In genomic region chr10:39555740-39556139, GRCm38 (mm10) we compare ENCODE assay signal across 8 mouse cellular contexts. TPM values are rescaled to one million over a fixed set of nuclear protein-coding genes. Genes with fewer than 3 reads are reported as not detected.
DNase-seq lines count a peak whose midpoint lies in the region; ATAC-seq lines count a peak whose summit lies in the region.

No protein-coding gene starts in this region.

- peaks cover 97% of the 10 kb centered on the region for H3K4me1 ChIP-seq in forebrain, embryonic 10.5 days
- H3K4me1 ChIP-seq in forebrain, embryonic 16.5 days (replicated peaks; ENCODE audit: control insufficient read depth, insufficient read depth, low read length): peaks cover 49% of the 10 kb centered on the region
- peaks cover 85% of the 10 kb centered on the region for H3K4me1 ChIP-seq in forebrain, embryonic 13.5 days
- H3K4me1 ChIP-seq in limb, embryonic 13.5 days: peaks cover 84% of the 10 kb centered on the region
- H3K4me1 ChIP-seq in midbrain, embryonic 11.5 days (ENCODE audit: control insufficient read depth, insufficient read depth, low read length): peaks cover 47% of the 10 kb centered on the region

- no peaks in the 10 kb centered on the region for H3K27me3 ChIP-seq in forebrain, embryonic 10.5 days (ENCODE audit: poor library complexity, severe bottlenecking)
- H3K27me3 ChIP-seq in forebrain, embryonic 16.5 days (replicated peaks; ENCODE audit: control insufficient read depth, insufficient read depth, low read length): no peaks in the 10 kb centered on the region
- H3K27me3 ChIP-seq in forebrain, embryonic 13.5 days: no peaks in the 10 kb centered on the region
- H3K27me3 ChIP-seq in limb, embryonic 13.5 days: no peaks in the 10 kb centered on the region
- H3K27me3 ChIP-seq in midbrain, embryonic 11.5 days (ENCODE audit: control insufficient read depth, insufficient read depth, low read length): no peaks in the 10 kb centered on the region

- no peaks in the 10 kb centered on the region for H3K9me3 ChIP-seq in forebrain, embryonic 10.5 days
- no peaks in the 10 kb centered on the region for H3K9me3 ChIP-seq in forebrain, embryonic 16.5 days (ENCODE audit: control insufficient read depth, low read length)
- no peaks in the 10 kb centered on the region for H3K9me3 ChIP-seq in forebrain, embryonic 13.5 days (replicated peaks)
- no peaks in the 10 kb centered on the region for H3K9me3 ChIP-seq in limb, embryonic 13.5 days
- no peaks in the 10 kb centered on the region for H3K9me3 ChIP-seq in midbrain, embryonic 11.5 days (ENCODE audit: control insufficient read depth, low read length)

- 0 out of 2 replicates have a peak overlapping the region, but pooled peaks have one; percentile 6 for H3K4me3 ChIP-seq in forebrain, embryonic 10.5 days
- no peak overlapping the region for H3K4me3 ChIP-seq in forebrain, embryonic 16.5 days (replicated peaks; ENCODE audit: low read length)
- no peak overlapping the region for H3K4me3 ChIP-seq in forebrain, embryonic 13.5 days
- no peak overlapping the region for H3K4me3 ChIP-seq in limb, embryonic 13.5 days
- no peak overlapping the region for H3K4me3 ChIP-seq in midbrain, embryonic 11.5 days (ENCODE audit: low read depth, low read length)

- H3K27ac ChIP-seq in forebrain, embryonic 10.5 days: peak overlapping the region; percentile 81
- H3K27ac ChIP-seq in forebrain, embryonic 16.5 days (ENCODE audit: low read length): no peak overlapping the region
- peak overlapping the region; percentile 93 for H3K27ac ChIP-seq in forebrain, embryonic 13.5 days
- peak overlapping the region; percentile 64 for H3K27ac ChIP-seq in limb, embryonic 13.5 days
- H3K27ac ChIP-seq in midbrain, embryonic 11.5 days (ENCODE audit: low read depth, low read length): peak overlapping the region; percentile 26; the same call in 1 of the 2 replicates

- WGBS in forebrain, embryonic 10.5 days: 48% methylated on average over 5 of the region's 5 CpGs
- 52% methylated on average over 5 of the region's 5 CpGs for WGBS in forebrain, embryonic 16.5 days
- WGBS in forebrain, embryonic 13.5 days: 60% methylated on average over 5 of the region's 5 CpGs
- WGBS in limb, embryonic 13.5 days: 31% methylated on average over 5 of the region's 5 CpGs
- 52% methylated on average over 5 of the region's 5 CpGs for WGBS in midbrain, embryonic 11.5 days

- no peak for DNase-seq in forebrain, embryonic 10.5 days (ENCODE audit: extremely low spot score, low spot score)
- DNase-seq in midbrain, embryonic 11.5 days (ENCODE audit: low spot score, missing footprints): no peak
- no peak for DNase-seq in layer of hippocampus, postnatal 36 days

- no peak overlapping the region for H3K9ac ChIP-seq in forebrain, embryonic 16.5 days (replicated peaks; ENCODE audit: low read depth, low read length)
- H3K9ac ChIP-seq in forebrain, embryonic 13.5 days: 0 out of 2 replicates have a peak overlapping the region, but pooled peaks have one; percentile 41
- no peak overlapping the region for H3K9ac ChIP-seq in limb, embryonic 13.5 days
- H3K9ac ChIP-seq in midbrain, embryonic 11.5 days (ENCODE audit: low read length): no peak overlapping the region

- no peak overlapping the region for H3K4me2 ChIP-seq in forebrain, embryonic 16.5 days (ENCODE audit: low read length)
- H3K4me2 ChIP-seq in forebrain, embryonic 13.5 days: no peak overlapping the region
- peak overlapping the region; percentile 21; the same call in 1 of the 2 replicates for H3K4me2 ChIP-seq in limb, embryonic 13.5 days (replicated peaks)
- no peak overlapping the region for H3K4me2 ChIP-seq in midbrain, embryonic 11.5 days

- peaks cover 23% of the 10 kb centered on the region for H3K36me3 ChIP-seq in forebrain, embryonic 10.5 days (replicated peaks)
- no peaks in the 10 kb centered on the region for H3K36me3 ChIP-seq in forebrain, embryonic 16.5 days (ENCODE audit: control insufficient read depth, insufficient read depth)
- H3K36me3 ChIP-seq in forebrain, embryonic 13.5 days (ENCODE audit: poor library complexity, severe bottlenecking): peaks cover 18% of the 10 kb centered on the region
- H3K36me3 ChIP-seq in limb, embryonic 13.5 days: peaks cover 11% of the 10 kb centered on the region; the same call in 1 of the 2 replicates
- no peaks in the 10 kb centered on the region for H3K36me3 ChIP-seq in midbrain, embryonic 11.5 days (ENCODE audit: control insufficient read depth, insufficient read depth, low read length)

- ATAC-seq in forebrain, embryonic 16.5 days: no peak
- ATAC-seq in forebrain, embryonic 13.5 days: no peak
- no peak; the same call in 1 of the 2 replicates for ATAC-seq in limb, embryonic 13.5 days (ENCODE audit: low FRiP score, low read depth)
- ATAC-seq in midbrain, embryonic 11.5 days (ENCODE audit: low FRiP score): no peak
- ATAC-seq in CD4-positive, CD25-positive, alpha-beta regulatory T cell, adult 4 months: no peak
- no peak for ATAC-seq in granulocyte monocyte progenitor cell, adult 5-6 weeks (replicated peaks; ENCODE audit: poor library complexity, severe bottlenecking)

RNA-seq across cellular contexts. Expression of gene Traf3ip2, which starts 57.0 kb away (rescaled TPM):
- 10.3 and 11.7 TPM in 2 replicates for polyA plus RNA-seq in forebrain, embryonic 10.5 days (2016; fragmentation: Nextera tagmentation; extraction: Ambion mirVana)
- polyA plus RNA-seq in forebrain, embryonic 16.5 days (2015; fragmentation: Nextera tagmentation; extraction: Ambion mirVana): 6.3 and 6.9 TPM in 2 replicates
- polyA plus RNA-seq in forebrain, embryonic 13.5 days (2015; fragmentation: Nextera tagmentation; extraction: Ambion mirVana): 3.6 and 4.6 TPM in 2 replicates
- polyA plus RNA-seq in limb, embryonic 13.5 days (2015; fragmentation: Nextera tagmentation; extraction: Ambion mirVana): 8.5 and 9.0 TPM in 2 replicates
- polyA plus RNA-seq in midbrain, embryonic 11.5 days (2014; fragmentation: Nextera tagmentation; extraction: Ambion mirVana): 3.9 TPM in 2 replicates
- 10 to 100 TPM; 35.5 to 37.9 TPM for polyA plus RNA-seq in CD4-positive, CD25-positive, alpha-beta regulatory T cell, adult 4 months (2017; shearing (Covaris generic))
- 1 to 10 TPM; 2.1 to 2.5 TPM for total RNA-seq in layer of hippocampus, postnatal 36 days (2021)
- 2.5 and 9.6 TPM in 2 replicates for total RNA-seq in granulocyte monocyte progenitor cell, adult 5-6 weeks (2014; fragmentation: Nextera tagmentation)
- 2.9 and 8.5 TPM in 2 replicates for total RNA-seq in granulocyte monocyte progenitor cell, adult 5-6 weeks (2017)
